Mouse (Mus musculus) adipocyte (in vitro differentiated cells): ENCODE measurements at regions not wholly inside any gene's neighbourhood (a gene's known extent, or its start where the extent isn't known, plus 50 kb on each side); places are given as distances from the start of the nearest gene placed in this dataset.
A peak's percentile ranks its signal among the peaks of the same experiment; 100 is the strongest.

Source experiments
- DNase-seq: peaks from one replicate; pipeline ENCODE4 v3.0.0-alpha.2; 2016; ENCODE audit warnings: low spot score

GRCm38 (mm10) chr4:8374061-8374460 lies 135.2 kb upstream of the Car8 start:
- no peak for DNase-seq

GRCm38 (mm10) chr4:8372069-8372468 lies 133.2 kb upstream of the Car8 start:
- peak; percentile 19 for DNase-seq

GRCm38 (mm10) chr4:8370786-8371185 lies 131.9 kb upstream of the Car8 start:
- no peak for DNase-seq

- peak; percentile 77 for DNase-seq
Measured at GRCm38 (mm10) chr4:8367487-8368276, 128.8 kb upstream of the Car8 start.

- DNase-seq, result no peak
Measured at GRCm38 (mm10) chr4:8366978-8367377, 128.1 kb upstream of the Car8 start.

- no peak for DNase-seq
Measured at GRCm38 (mm10) chr4:8362409-8362808, 123.6 kb upstream of the Car8 start.

GRCm38 (mm10) chr4:8361931-8362330 lies 123.1 kb upstream of the Car8 start:
- DNase-seq, result no peak

- no peak for DNase-seq
Measured at GRCm38 (mm10) chr4:8361305-8361704, 122.5 kb upstream of the Car8 start.

- no peak for DNase-seq
Measured at GRCm38 (mm10) chr4:8357443-8357842, 118.6 kb upstream of the Car8 start.

- no peak for DNase-seq
Measured at GRCm38 (mm10) chr4:8341928-8342327, 103.1 kb upstream of the Car8 start.

- no peak for DNase-seq
Measured at GRCm38 (mm10) chr4:8309241-8309987, 70.6 kb upstream of the Car8 start.

GRCm38 (mm10) chr4:8292563-8292962 lies 53.7 kb upstream of the Car8 start:
- no peak for DNase-seq

GRCm38 (mm10) chr4:8291528-8292492 lies 53.0 kb upstream of the Car8 start:
- DNase-seq, result no peak

- DNase-seq, result no peak
Measured at GRCm38 (mm10) chr4:8289901-8290300, 51.1 kb upstream of the Car8 start.
